Mouse (Mus musculus) WW6 (cell line): ENCODE data around the gene Mpp6.

Source experiments
- DNase-seq: peaks from one replicate; pipeline ENCODE4 v3.0.0-alpha.2; 2013; ENCODE audit warnings: low read depth, low spot score

The Mpp6 gene

GRCm38 (mm10) chr6:50109757-50110378, at the start of gene Mpp6:
Gene Mpp6 (plus strand): TSS chr6:50110241.
- DNase-seq, result no peak

- DNase-seq, result no peak
These were observed 43.9 kb upstream of the Mpp6 start for GRCm38 (mm10) chr6:50066172-50066571.

- no peak for DNase-seq
These were observed 41.6 kb upstream of the Mpp6 start for GRCm38 (mm10) chr6:50068490-50068889.

- no peak for DNase-seq
These were observed 34.8 kb upstream of the Mpp6 start for GRCm38 (mm10) chr6:50075248-50075647.

- DNase-seq, result no peak
These were observed 33.6 kb upstream of the Mpp6 start for GRCm38 (mm10) chr6:50076473-50076872.

GRCm38 (mm10) chr6:50080431-50080830, 29.6 kb upstream of the Mpp6 start:
- DNase-seq, result no peak

- DNase-seq, result no peak
These were observed 24.8 kb upstream of the Mpp6 start for GRCm38 (mm10) chr6:50085206-50085605.

GRCm38 (mm10) chr6:50089333-50089732, 20.7 kb upstream of the Mpp6 start:
- no peak for DNase-seq

GRCm38 (mm10) chr6:50090221-50090620, 19.8 kb upstream of the Mpp6 start:
- DNase-seq, result no peak

GRCm38 (mm10) chr6:50091462-50092154, 18.4 kb upstream of the Mpp6 start:
- DNase-seq, result no peak

- no peak for DNase-seq
These were observed 762 bp upstream of the Mpp6 start for GRCm38 (mm10) chr6:50109201-50109756.

- DNase-seq, result no peak
These were observed 419 bp downstream of the Mpp6 start for GRCm38 (mm10) chr6:50110379-50110941.

- no peak for DNase-seq
These were observed 1.1 kb downstream of the Mpp6 start for GRCm38 (mm10) chr6:50111111-50111655.

- peak; percentile 57 for DNase-seq
These were observed 2.7 kb downstream of the Mpp6 start for GRCm38 (mm10) chr6:50112775-50113174.

- no peak for DNase-seq
These were observed 4.2 kb downstream of the Mpp6 start for GRCm38 (mm10) chr6:50114280-50114679.

GRCm38 (mm10) chr6:50120931-50121330, 10.9 kb downstream of the Mpp6 start:
- DNase-seq, result no peak

GRCm38 (mm10) chr6:50122835-50123234, 12.8 kb downstream of the Mpp6 start:
- no peak for DNase-seq

- DNase-seq, result no peak
These were observed 14.2 kb downstream of the Mpp6 start for GRCm38 (mm10) chr6:50124197-50124596.

- DNase-seq, result no peak
These were observed 16.3 kb downstream of the Mpp6 start for GRCm38 (mm10) chr6:50126331-50126730.

GRCm38 (mm10) chr6:50127536-50127935, 17.5 kb downstream of the Mpp6 start:
- DNase-seq, result no peak

GRCm38 (mm10) chr6:50137651-50138050, 27.6 kb downstream of the Mpp6 start:
- DNase-seq, result no peak

GRCm38 (mm10) chr6:50139526-50139925, 29.5 kb downstream of the Mpp6 start:
- no peak for DNase-seq
